8 mouse cellular contexts compared by ENCODE assay signal in the genomic region with DNA sequence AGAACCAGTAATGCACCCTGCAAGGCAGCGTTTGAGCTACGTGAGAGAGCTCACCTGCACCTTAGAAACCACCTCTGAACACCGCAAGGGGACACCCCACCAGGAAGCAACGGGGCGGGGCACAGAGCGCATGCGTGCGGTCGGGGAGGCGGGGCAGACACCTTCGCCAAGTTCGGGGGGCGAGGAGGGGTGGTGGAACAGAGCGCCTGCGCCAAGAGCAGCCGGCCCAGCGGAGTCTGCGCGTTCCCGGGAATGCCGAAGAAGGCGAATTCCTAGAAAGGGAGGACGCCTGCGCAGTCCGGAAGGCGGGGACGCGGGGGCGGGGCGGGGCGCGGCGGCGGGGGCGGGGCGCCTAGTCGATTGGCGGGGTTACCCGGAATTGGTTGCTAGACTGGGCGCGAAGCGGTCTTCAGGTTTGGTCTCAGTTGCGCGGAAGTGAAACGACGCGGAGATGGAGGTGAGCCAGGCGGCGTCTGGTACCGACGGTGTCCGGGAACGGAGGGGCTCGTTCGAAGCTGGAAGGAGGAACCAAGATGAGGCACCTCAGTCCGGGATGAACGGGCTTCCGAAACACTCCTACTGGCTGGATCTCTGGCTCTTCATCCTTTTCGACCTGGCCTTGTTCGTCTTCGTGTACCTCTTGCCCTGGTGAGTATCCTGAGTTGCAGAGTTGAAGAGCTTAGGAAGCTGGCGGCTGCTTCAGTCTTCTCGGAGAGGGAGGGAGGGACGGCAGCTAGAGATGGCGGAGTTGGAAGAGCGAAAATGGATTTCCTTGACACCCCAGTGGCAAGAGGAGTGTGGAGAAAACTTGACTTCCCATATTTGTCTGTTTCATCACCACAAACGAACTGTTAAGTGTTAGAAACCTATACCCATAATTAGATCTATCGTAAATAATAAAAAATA. TPM values are rescaled to one million over a fixed set of nuclear protein-coding genes. Genes with fewer than 3 reads are reported as not detected.
DNase-seq lines count a peak whose midpoint lies in the region; ATAC-seq and TF ChIP-seq lines count a peak whose summit lies in the region.

A gene (plus strand): TSS at position 195 of the 906 bp plus-strand sequence.

- peak; percentile 51 for TF ChIP-seq CTCF in heart, adult 2 months (IDR thresholded peaks at IDR 0.05)

- no peaks in the 10 kb centered on the region for H3K79me2 ChIP-seq in heart, adult 2 months (replicated peaks; ENCODE audit: control insufficient read depth, insufficient read depth, low read length)

- WGBS in embryonic facial prominence, embryonic 14.5 days, result 1% methylated on average over 41 of the region's 68 CpGs
- under 1% methylated on average over 67 of the region's 68 CpGs for WGBS in heart, adult 2 months
- WGBS in limb, embryonic 13.5 days, result under 1% methylated on average over 68 of the region's 68 CpGs
- WGBS in midbrain, embryonic 16.5 days, result 1% methylated on average over 61 of the region's 68 CpGs

- TF ChIP-seq EP300 in heart, adult 2 months (IDR thresholded peaks at IDR 0.05; ENCODE audit: insufficient read depth, low read depth, low read length), result 0 out of 2 replicates have a peak, but pooled peaks have one; percentile 23

- peak within 1 kb of the TSS; percentile 75 for H3K9ac ChIP-seq in embryonic facial prominence, embryonic 14.5 days (ENCODE audit: low read depth, low read length)
- peak within 1 kb of the TSS; percentile 87 for H3K9ac ChIP-seq in heart, adult 2 months (ENCODE audit: low read depth, low read length)
- peak within 1 kb of the TSS; percentile 74 for H3K9ac ChIP-seq in limb, embryonic 13.5 days
- peak within 1 kb of the TSS; percentile 71 for H3K9ac ChIP-seq in midbrain, embryonic 16.5 days (ENCODE audit: low read depth, low read length)

- H3K27ac ChIP-seq in embryonic facial prominence, embryonic 14.5 days (replicated peaks; ENCODE audit: low read depth, low read length), result peak within 1 kb of the TSS; percentile 89
- peak within 1 kb of the TSS; percentile 87 for H3K27ac ChIP-seq in heart, adult 2 months
- H3K27ac ChIP-seq in limb, embryonic 13.5 days, result peak within 1 kb of the TSS; percentile 77
- peak within 1 kb of the TSS; percentile 77 for H3K27ac ChIP-seq in midbrain, embryonic 16.5 days (ENCODE audit: low read length)

- peaks cover 14% of the 10 kb centered on the region for H3K36me3 ChIP-seq in embryonic facial prominence, embryonic 14.5 days (ENCODE audit: control insufficient read depth, insufficient read depth, low read length)
- H3K36me3 ChIP-seq in heart, adult 2 months (ENCODE audit: control insufficient read depth, insufficient read depth, low read length), result 0 out of 2 replicates have a peak, but pooled peaks cover 2% of the 10 kb centered on the region
- H3K36me3 ChIP-seq in limb, embryonic 13.5 days, result peaks cover 15% of the 10 kb centered on the region; the same call in 1 of the 2 replicates
- no peaks in the 10 kb centered on the region for H3K36me3 ChIP-seq in midbrain, embryonic 16.5 days (ENCODE audit: control insufficient read depth, insufficient read depth, low read length)

- DNase-seq in 3T3-L1 (ENCODE audit: low read depth, low spot score), result peak; percentile 95
- DNase-seq in adrenal gland, postnatal 4 days (ENCODE audit: low spot score in 2 of 2), result peak; percentile 95 to 98
- peak; percentile 98 for DNase-seq in embryonic facial prominence, embryonic 14.5 days (ENCODE audit: low spot score)
- peak; percentile 96 to 97 for DNase-seq in heart, adult 2 months
- DNase-seq in kidney, adult 8-10 months, result peak; percentile 96
- DNase-seq in spleen, postnatal 10 days (ENCODE audit: low spot score in 2 of 2), result peak; percentile 88 to 92

- TF ChIP-seq POLR2A in heart, adult 2 months (IDR thresholded peaks at IDR 0.05; ENCODE audit: insufficient read depth, low read depth, low read length), result peak; percentile 83

- H3K4me3 ChIP-seq in embryonic facial prominence, embryonic 14.5 days (ENCODE audit: low read depth, low read length), result peak within 1 kb of the TSS; percentile 65
- H3K4me3 ChIP-seq in heart, adult 2 months, result peak within 1 kb of the TSS; percentile 71
- peak within 1 kb of the TSS; percentile 60 for H3K4me3 ChIP-seq in limb, embryonic 13.5 days
- H3K4me3 ChIP-seq in midbrain, embryonic 16.5 days (ENCODE audit: low read depth, low read length), result peak within 1 kb of the TSS; percentile 54

- peak within 1 kb of the TSS; percentile 66 for H3K4me2 ChIP-seq in embryonic facial prominence, embryonic 14.5 days (ENCODE audit: low read depth, low read length)
- H3K4me2 ChIP-seq in limb, embryonic 13.5 days (replicated peaks), result peak within 1 kb of the TSS; percentile 72
- peak within 1 kb of the TSS; percentile 73 for H3K4me2 ChIP-seq in midbrain, embryonic 16.5 days (ENCODE audit: low read length)

- intact Hi-C loops in heart, adult 2 months (cut with DNase I), result loop anchor here (1.0 to 10.0 kb wide), 3 partner anchors 60 to 1629 kb away; a partner anchor contains a TSS

- peaks cover 11% of the 10 kb centered on the region; the same call in 1 of the 2 replicates for H3K4me1 ChIP-seq in embryonic facial prominence, embryonic 14.5 days (ENCODE audit: control insufficient read depth, insufficient read depth, low read length)
- peaks cover 2% of the 10 kb centered on the region for H3K4me1 ChIP-seq in heart, adult 2 months (ENCODE audit: control insufficient read depth, insufficient read depth, low read length)
- H3K4me1 ChIP-seq in limb, embryonic 13.5 days, result peaks cover 12% of the 10 kb centered on the region
- peaks cover 9% of the 10 kb centered on the region for H3K4me1 ChIP-seq in midbrain, embryonic 16.5 days (ENCODE audit: control insufficient read depth, insufficient read depth, low read length)

- no peaks in the 10 kb centered on the region for H3K27me3 ChIP-seq in embryonic facial prominence, embryonic 14.5 days (replicated peaks; ENCODE audit: control insufficient read depth, insufficient read depth, low read length)
- no peaks in the 10 kb centered on the region for H3K27me3 ChIP-seq in heart, adult 2 months (ENCODE audit: control insufficient read depth, insufficient read depth, low read length)
- no peaks in the 10 kb centered on the region for H3K27me3 ChIP-seq in limb, embryonic 13.5 days
- H3K27me3 ChIP-seq in midbrain, embryonic 16.5 days (ENCODE audit: control insufficient read depth, insufficient read depth, low read depth, low read length), result no peaks in the 10 kb centered on the region

- ATAC-seq in embryonic facial prominence, embryonic 14.5 days (ENCODE audit: low read depth), result peak; percentile 99
- ATAC-seq in limb, embryonic 13.5 days (ENCODE audit: low FRiP score, low read depth), result peak; percentile 99
- ATAC-seq in midbrain, embryonic 16.5 days, result peak; percentile 100

- H3K9me3 ChIP-seq in embryonic facial prominence, embryonic 14.5 days (ENCODE audit: control insufficient read depth, low read length), result no peaks in the 10 kb centered on the region
- H3K9me3 ChIP-seq in limb, embryonic 13.5 days, result no peaks in the 10 kb centered on the region
- no peaks in the 10 kb centered on the region for H3K9me3 ChIP-seq in midbrain, embryonic 16.5 days (replicated peaks; ENCODE audit: control insufficient read depth, low read length, poor library complexity, severe bottlenecking)

RNA-seq across cellular contexts. Expression of the gene that starts here (rescaled TPM):
- 10 to 100 TPM; 58.1 to 67.2 TPM for total RNA-seq in adrenal gland, postnatal 4 days (2021)
- 95.5 and 109 TPM in 2 replicates for polyA plus RNA-seq in embryonic facial prominence, embryonic 14.5 days (2014; fragmentation: Nextera tagmentation; extraction: Ambion mirVana)
- total RNA-seq in heart, adult 2 months (2021), result 100 to 1,000 TPM in 1 of 2 experiments, 10 to 100 TPM in 1; 90.7 to 100 TPM
- polyA plus RNA-seq in heart, adult 2 months (2012; rRNA removed), result 33.7 and 47.7 TPM in 2 replicates
- 79.8 and 85.7 TPM in 2 replicates for polyA plus RNA-seq in limb, embryonic 13.5 days (2015; fragmentation: Nextera tagmentation; extraction: Ambion mirVana)
- 68.1 and 69.9 TPM in 2 replicates for polyA plus RNA-seq in midbrain, embryonic 16.5 days (2015; fragmentation: Nextera tagmentation; extraction: Ambion mirVana)

Comparison
In these comparisons a context has a peak if more than half of its experiments do, and no peak if none do; other contexts are left out.
1. Peak in every context shown above with its lines: DNase-seq, ATAC-seq, H3K4me3 ChIP-seq and H3K27ac ChIP-seq.